Mouse (Mus musculus) kidney, adult 2 months (tissue): ENCODE measurements around the gene Gm28047.
"Not testable (repeated sequence)": the region's sequence is repeated elsewhere in the genome, so short reads cannot be mapped to it uniquely, and the experiment has no call there.

Experiments used
- CTCF ChIP-seq: fragments of 200-500 bp; conservative IDR thresholded peaks from 2 replicates; pipeline ENCODE4 v1.5.1; 2011; ENCODE audit warnings: low read depth, mild to moderate bottlenecking, control low read depth, low read length, moderate library complexity, mixed read lengths; ENCODE audit not compliant: insufficient read depth, insufficient read length
- POLR2A ChIP-seq: fragments of 200-500 bp; IDR thresholded peaks from one replicate; pipeline ENCODE4 v1.6.1; 2011; ENCODE audit warnings: low read depth, low read length, control low read depth

DNA sequence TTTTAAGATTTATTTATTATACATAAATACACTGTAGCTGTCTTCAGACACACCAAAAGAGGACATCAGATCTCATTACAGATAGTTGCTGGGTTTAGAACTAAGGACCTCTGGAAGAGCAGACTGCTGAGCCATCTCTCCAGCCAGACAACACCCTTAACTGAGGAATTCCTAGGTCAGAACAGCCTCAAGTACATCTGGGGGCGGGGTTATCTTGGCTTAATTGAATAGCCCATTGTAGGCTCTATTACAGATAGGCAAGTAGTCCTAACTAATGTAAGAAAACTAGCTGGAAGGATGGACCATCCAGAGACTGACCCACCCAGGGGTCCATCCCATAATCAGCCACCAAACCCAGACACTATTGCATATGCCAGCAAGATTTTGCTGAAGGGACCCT, 16.3 kb downstream of the Gm28047 start:
- TF ChIP-seq CTCF, POLR2A: not testable (repeated sequence)
